ENCODE assay signal across 20 mouse cellular contexts in the genomic region with DNA sequence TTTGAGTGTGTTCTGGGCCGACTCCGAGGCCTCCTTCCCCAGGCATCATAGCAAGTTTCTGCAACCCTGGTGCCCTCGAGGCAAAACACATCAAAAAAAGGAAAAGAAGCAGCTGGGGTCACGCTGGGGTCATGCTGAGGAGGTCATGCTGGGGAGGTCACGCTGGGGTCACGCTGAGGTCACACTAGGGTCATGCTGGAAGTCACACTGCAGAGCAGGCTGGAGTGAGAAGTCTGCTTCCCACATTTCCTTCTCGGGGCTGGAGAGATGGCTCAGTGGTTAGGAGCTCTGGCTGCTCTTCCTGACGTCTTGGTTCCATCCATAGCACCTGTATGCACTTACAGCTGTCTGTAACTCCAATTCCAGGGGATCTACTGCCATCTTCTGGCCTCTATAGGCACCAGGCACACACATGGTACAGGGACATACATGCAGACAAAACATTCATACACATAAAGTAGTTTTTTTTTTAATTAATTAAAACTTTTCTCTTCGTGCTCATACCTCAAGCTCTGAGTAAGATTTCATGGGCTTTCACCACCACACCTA. TPM values are rescaled to one million over a fixed set of nuclear protein-coding genes. Genes with fewer than 3 reads are reported as not detected.
DNase-seq lines count a peak whose midpoint lies in the region; ATAC-seq and TF ChIP-seq lines count a peak whose summit lies in the region.
"Had no signal": no experiment of that assay in that cellular context is flagged by ENCODE, and none has a peak within 500 bp of the region (broad histone marks: within the 10 kb centered on the region; RNA-seq: fewer than 3 reads in every experiment).

No protein-coding gene starts in this region.

- H3K4me2 ChIP-seq in kidney, postnatal 0 days (ENCODE audit: low read length) = no peak overlapping the region
- H3K4me2 ChIP-seq in midbrain, postnatal 0 days (ENCODE audit: low read depth, low read length, poor library complexity, severe bottlenecking) = no peak overlapping the region
- H3K4me2 ChIP-seq in midbrain, embryonic 14.5 days (ENCODE audit: low read length) = no peak overlapping the region
- H3K4me2 ChIP-seq: forebrain, embryonic 15.5 days; heart, embryonic 13.5 days; midbrain, embryonic 15.5 days; stomach, embryonic 15.5 days had no signal

- H3K9me3 ChIP-seq in kidney, postnatal 0 days (replicated peaks; ENCODE audit: low read length) = no peaks in the 10 kb centered on the region
- no peaks in the 10 kb centered on the region for H3K9me3 ChIP-seq in midbrain, postnatal 0 days (ENCODE audit: low read length)
- H3K9me3 ChIP-seq in midbrain, embryonic 14.5 days (ENCODE audit: control insufficient read depth, low read length) = no peaks in the 10 kb centered on the region
- H3K9me3 ChIP-seq: forebrain, embryonic 15.5 days; stomach, embryonic 15.5 days had no signal

- no peak overlapping the region for H3K27ac ChIP-seq in kidney, postnatal 0 days
- H3K27ac ChIP-seq in midbrain, postnatal 0 days (ENCODE audit: low read depth, low read length) = no peak overlapping the region
- H3K27ac ChIP-seq in midbrain, embryonic 14.5 days (replicated peaks; ENCODE audit: low read depth, low read length) = no peak overlapping the region
- H3K27ac ChIP-seq: embryonic facial prominence, embryonic 10.5 days; forebrain, embryonic 15.5 days; heart, embryonic 13.5 days; midbrain, embryonic 15.5 days; stomach, embryonic 15.5 days had no signal

- H3K9ac ChIP-seq in kidney, postnatal 0 days (ENCODE audit: low read depth, low read length) = no peak overlapping the region
- no peak overlapping the region for H3K9ac ChIP-seq in midbrain, postnatal 0 days (replicated peaks; ENCODE audit: low read length, poor library complexity, severe bottlenecking)
- no peak overlapping the region for H3K9ac ChIP-seq in midbrain, embryonic 14.5 days (replicated peaks; ENCODE audit: low read length)
- H3K9ac ChIP-seq: forebrain, embryonic 15.5 days; heart, embryonic 13.5 days; midbrain, embryonic 15.5 days; stomach, embryonic 15.5 days had no signal

- DNase-seq in CD4-positive, CD25-positive, alpha-beta regulatory T cell, adult 2 months (ENCODE audit: low read depth, low spot score) = peak; percentile 9
- no peak for DNase-seq in kidney, postnatal 0 days (ENCODE audit: low spot score)
- DNase-seq in kidney, postnatal 14 days = no peak
- no peak for DNase-seq in midbrain, postnatal 0 days (ENCODE audit: low spot score)
- no peak for DNase-seq in midbrain, embryonic 14.5 days
- DNase-seq in thymus, adult 18-20 months = no peak
- DNase-seq: adrenal gland, adult 8-10 months; cerebellum, adult 11-12 months; cerebellum, postnatal 36 days; heart, postnatal 4 days; lung, adult 18-20 months; right cerebral cortex, adult 18-20 months; thymus, postnatal 14 days had no signal

- 72% methylated on average over 9 of the region's 9 CpGs for WGBS in kidney, postnatal 0 days
- 71% methylated on average over 9 of the region's 9 CpGs for WGBS in midbrain, postnatal 0 days
- WGBS in midbrain, embryonic 14.5 days = 68% methylated on average over 9 of the region's 9 CpGs

- no peaks in the 10 kb centered on the region for H3K4me1 ChIP-seq in kidney, postnatal 0 days (replicated peaks; ENCODE audit: insufficient read depth, low read length)
- no peaks in the 10 kb centered on the region for H3K4me1 ChIP-seq in midbrain, postnatal 0 days (ENCODE audit: insufficient read depth, low read length)
- H3K4me1 ChIP-seq in midbrain, embryonic 14.5 days (ENCODE audit: control insufficient read depth, insufficient read depth, low read length) = no peaks in the 10 kb centered on the region; the same call in 1 of the 2 replicates
- H3K4me1 ChIP-seq: embryonic facial prominence, embryonic 10.5 days; stomach, embryonic 15.5 days had no signal

- no peaks in the 10 kb centered on the region for H3K36me3 ChIP-seq in kidney, postnatal 0 days (ENCODE audit: insufficient read depth, low read length)
- H3K36me3 ChIP-seq in midbrain, postnatal 0 days (ENCODE audit: insufficient read depth, low read length) = no peaks in the 10 kb centered on the region
- H3K36me3 ChIP-seq in midbrain, embryonic 14.5 days (ENCODE audit: control insufficient read depth, insufficient read depth, low read length) = no peaks in the 10 kb centered on the region
- H3K36me3 ChIP-seq: embryonic facial prominence, embryonic 10.5 days; forebrain, embryonic 15.5 days; heart, embryonic 13.5 days; midbrain, embryonic 15.5 days; stomach, embryonic 15.5 days had no signal

- no peak overlapping the region for H3K4me3 ChIP-seq in kidney, postnatal 0 days (replicated peaks; ENCODE audit: low read depth, low read length)
- no peak overlapping the region for H3K4me3 ChIP-seq in midbrain, postnatal 0 days (ENCODE audit: low read depth, low read length)
- no peak overlapping the region for H3K4me3 ChIP-seq in midbrain, embryonic 14.5 days (replicated peaks; ENCODE audit: low read depth, low read length)
- H3K4me3 ChIP-seq: embryonic facial prominence, embryonic 10.5 days; forebrain, embryonic 15.5 days; heart, embryonic 13.5 days; midbrain, embryonic 15.5 days; stomach, embryonic 15.5 days had no signal

- TF ChIP-seq CTCF in kidney, postnatal 0 days (IDR thresholded peaks at IDR 0.05; ENCODE audit: low read depth) = peak; percentile 30; the same call in 1 of the 2 replicates
- peak; percentile 38 for TF ChIP-seq CTCF in midbrain, postnatal 0 days (IDR thresholded peaks at IDR 0.05)

- H3K27me3 ChIP-seq in kidney, postnatal 0 days (ENCODE audit: insufficient read depth, low read length) = no peaks in the 10 kb centered on the region
- no peaks in the 10 kb centered on the region for H3K27me3 ChIP-seq in midbrain, postnatal 0 days (ENCODE audit: insufficient read depth, low read length)
- no peaks in the 10 kb centered on the region for H3K27me3 ChIP-seq in midbrain, embryonic 14.5 days (ENCODE audit: control insufficient read depth, insufficient read depth, low read length)
- H3K27me3 ChIP-seq: forebrain, embryonic 15.5 days; heart, embryonic 13.5 days; midbrain, embryonic 15.5 days; stomach, embryonic 15.5 days had no signal

- ATAC-seq in CD4-positive, CD25-positive, alpha-beta regulatory T cell, adult 4 months = no peak
- no peak for ATAC-seq in kidney, postnatal 0 days (replicated peaks; ENCODE audit: low FRiP score, low read depth)
- no peak for ATAC-seq in midbrain, postnatal 0 days (ENCODE audit: low FRiP score)
- ATAC-seq in midbrain, embryonic 14.5 days (ENCODE audit: low FRiP score, low TSS enrichment) = no peak
- ATAC-seq in erythroid progenitor cell, adult 5-6 weeks (replicated peaks; ENCODE audit: low FRiP score, poor library complexity, severe bottlenecking) = no peak
- ATAC-seq: forebrain, embryonic 15.5 days; midbrain, embryonic 15.5 days had no signal

RNA-seq across cellular contexts. Expression of gene Camta1, which starts 35.5 kb away (rescaled TPM):
- polyA plus RNA-seq in CD4-positive, CD25-positive, alpha-beta regulatory T cell, adult 4 months (2017; shearing (Covaris generic)) = 10 to 100 TPM; 32.6 to 41.5 TPM
- 115 and 124 TPM in 2 replicates for polyA plus RNA-seq in kidney, postnatal 0 days (2015; fragmentation: Nextera tagmentation; extraction: Ambion mirVana)
- 153 and 177 TPM in 2 replicates for total RNA-seq in midbrain, postnatal 0 days (2014; rRNA removed)
- 130 and 140 TPM in 2 replicates for polyA plus RNA-seq in midbrain, postnatal 0 days (2015; fragmentation: Nextera tagmentation; extraction: Ambion mirVana)
- 157 and 164 TPM in 2 replicates for polyA plus RNA-seq in midbrain, embryonic 14.5 days (2014; fragmentation: Nextera tagmentation; extraction: Ambion mirVana)
- 67.5 and 120 TPM in 2 replicates for total RNA-seq in erythroid progenitor cell, adult 5-6 weeks (2015; ENCODE audit: low replicate concordance)
- total RNA-seq in erythroid progenitor cell, adult 5-6 weeks (2017; ENCODE audit: low replicate concordance) = 13.5 and 41.5 TPM in 2 replicates

RNA-seq across cellular contexts. Expression of gene Dnajc11, which starts 36.3 kb away (rescaled TPM):
- 10 to 100 TPM; 25.8 to 42.0 TPM for polyA plus RNA-seq in CD4-positive, CD25-positive, alpha-beta regulatory T cell, adult 4 months (2017; shearing (Covaris generic))
- 48.4 and 56.1 TPM in 2 replicates for polyA plus RNA-seq in kidney, postnatal 0 days (2015; fragmentation: Nextera tagmentation; extraction: Ambion mirVana)
- 83.2 and 88.5 TPM in 2 replicates for total RNA-seq in midbrain, postnatal 0 days (2014; rRNA removed)
- 73.7 and 75.9 TPM in 2 replicates for polyA plus RNA-seq in midbrain, postnatal 0 days (2015; fragmentation: Nextera tagmentation; extraction: Ambion mirVana)
- 69.2 and 75.2 TPM in 2 replicates for polyA plus RNA-seq in midbrain, embryonic 14.5 days (2014; fragmentation: Nextera tagmentation; extraction: Ambion mirVana)
- total RNA-seq in erythroid progenitor cell, adult 5-6 weeks (2015; ENCODE audit: low replicate concordance) = 41.9 and 46.9 TPM in 2 replicates
- 72.3 and 79.2 TPM in 2 replicates for total RNA-seq in erythroid progenitor cell, adult 5-6 weeks (2017; ENCODE audit: low replicate concordance)
